Mouse (Mus musculus) leukemia stem cell, adult 10-12 weeks (primary cell): Measurements from ENCODE around the gene Tlr11. TPM values are rescaled to one million over a fixed set of nuclear protein-coding genes. Genes with fewer than 3 reads are reported as not detected.

ENCODE experiments used
- polyA plus RNA-seq: library from polyadenylated mRNA; stranded (reverse); fragments of >175 nt; gene quantifications from 2 replicates; pipeline ENCODE4 v1.2.3, GENCODE M21; 2012; ENCODE audit warnings: low replicate concordance

Gene Tlr11
- polyA plus RNA-seq, result 0.12 and 0.17 TPM in 2 replicates

DNA sequence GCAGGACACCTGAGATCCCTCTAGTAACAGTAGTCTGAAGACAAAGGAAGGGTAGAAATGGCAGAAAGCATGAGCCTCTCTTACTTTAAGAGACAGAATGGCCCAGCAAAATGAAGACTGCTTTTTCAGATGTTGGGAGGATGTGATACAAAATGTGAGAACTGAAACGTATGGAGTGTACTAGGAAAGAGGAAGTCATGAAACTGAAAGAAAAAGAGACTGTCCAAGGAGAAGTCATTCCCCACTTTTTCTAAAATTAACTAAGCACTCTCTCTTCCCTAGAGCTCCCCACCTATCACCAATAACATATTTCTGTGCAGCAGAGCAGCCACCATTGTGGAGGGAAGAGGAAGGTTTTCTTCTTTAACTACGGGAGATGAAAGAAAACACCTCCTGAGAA, at the start of gene Tlr11:
Gene Tlr11, plus strand, starts transcription at position 322 of the 400 bp plus-strand sequence.

DNA sequence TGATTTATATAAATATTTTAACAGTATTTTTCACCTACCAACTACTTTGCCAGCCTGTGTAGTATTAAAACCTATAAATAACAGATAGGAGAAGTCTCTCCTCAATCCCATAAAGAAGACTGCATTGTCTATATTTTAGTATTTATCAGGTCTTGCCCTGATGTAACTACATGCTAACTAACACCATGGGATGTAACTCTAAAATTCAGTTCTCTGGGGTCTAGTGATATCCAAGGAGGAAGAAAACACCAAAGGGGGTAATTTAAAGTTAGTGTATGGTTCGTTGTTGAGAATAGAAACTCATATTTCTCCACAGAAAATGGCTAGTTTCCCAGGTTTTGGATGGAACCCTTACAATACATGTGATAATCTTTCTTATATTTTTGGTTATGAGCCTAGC, 31.1 kb upstream of the Tlr11 start, which contains the start of gene Olfr734:
Gene Olfr734, minus strand, starts transcription at position 101 of the 400 bp plus-strand sequence.

GRCm38 (mm10) chr14:50348796-50349195, 8.9 kb upstream of the Tlr11 start, which contains the start of gene Olfr735:
Olfr735 (minus strand) TSS chr14:50348872.

DNA sequence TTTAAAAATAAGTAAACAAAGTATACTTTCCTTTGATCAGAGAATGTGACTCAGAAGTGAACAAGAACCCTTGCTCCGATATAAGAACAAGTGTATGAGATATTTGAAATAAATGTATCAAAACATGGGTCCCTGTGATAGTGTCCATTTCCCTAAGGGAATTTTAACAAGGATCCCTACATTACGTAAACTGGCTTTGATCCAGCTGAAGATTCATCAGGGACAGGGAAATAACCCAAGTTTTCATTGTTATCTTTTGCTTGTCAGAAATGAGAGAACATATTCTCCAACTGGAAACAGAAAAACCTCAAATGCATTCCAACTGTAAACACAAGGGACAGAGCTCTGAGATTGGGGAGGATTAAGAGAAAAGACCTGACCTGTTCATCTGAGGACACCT, 23.1 kb downstream of the Tlr11 start, which contains the start of gene Olfr736:
Gene Olfr736, plus strand, starts transcription at position 301 of the 400 bp plus-strand sequence.

GRCm38 (mm10) chr14:50407268-50407667, 49.6 kb downstream of the Tlr11 start, which contains the start of gene Olfr738:
Olfr738 (plus strand) TSS chr14:50407568.

Other genes starting within 250 kb of the Tlr11 start
- gene Olfr727, start 234.7 kb upstream of the Tlr11 start, polyA plus RNA-seq, result not detected in 2 replicates
- gene Olfr728, start 215.2 kb upstream of the Tlr11 start, polyA plus RNA-seq, result not detected in 2 replicates
- not detected in 2 replicates for gene Olfr729, start 205.0 kb upstream of the Tlr11 start, polyA plus RNA-seq
- gene Olfr730, start 169.7 kb upstream of the Tlr11 start, polyA plus RNA-seq, result not detected in 2 replicates
- 0.05 TPM in 1 of 2 replicates, not detected in the other for gene Olfr731, start 116.0 kb upstream of the Tlr11 start, polyA plus RNA-seq
- gene Olfr732, start 73.7 kb upstream of the Tlr11 start, polyA plus RNA-seq, result not detected in 2 replicates
- gene Olfr733, start 56.4 kb upstream of the Tlr11 start, polyA plus RNA-seq, result not detected in 2 replicates
- not detected in 2 replicates for gene Olfr734, start 31.2 kb upstream of the Tlr11 start, polyA plus RNA-seq
- not detected in 2 replicates for gene Olfr735, start 9.0 kb upstream of the Tlr11 start, polyA plus RNA-seq
- not detected in 2 replicates for gene Olfr736, start 23.2 kb downstream of the Tlr11 start, polyA plus RNA-seq
- not detected in 2 replicates for gene Olfr738, start 49.7 kb downstream of the Tlr11 start, polyA plus RNA-seq
- gene Olfr739, start 60.7 kb downstream of the Tlr11 start, polyA plus RNA-seq, result not detected in 2 replicates
- not detected in 2 replicates for gene Olfr740, start 87.6 kb downstream of the Tlr11 start, polyA plus RNA-seq
- gene Olfr741, start 114.8 kb downstream of the Tlr11 start, polyA plus RNA-seq, result not detected in 2 replicates
- gene Olfr742, start 145.7 kb downstream of the Tlr11 start, polyA plus RNA-seq, result not detected in 2 replicates
- not detected in 2 replicates for gene Olfr743, start 163.9 kb downstream of the Tlr11 start, polyA plus RNA-seq